Mouse (Mus musculus): ENCODE data around the gene Bcorl1.

DNA sequence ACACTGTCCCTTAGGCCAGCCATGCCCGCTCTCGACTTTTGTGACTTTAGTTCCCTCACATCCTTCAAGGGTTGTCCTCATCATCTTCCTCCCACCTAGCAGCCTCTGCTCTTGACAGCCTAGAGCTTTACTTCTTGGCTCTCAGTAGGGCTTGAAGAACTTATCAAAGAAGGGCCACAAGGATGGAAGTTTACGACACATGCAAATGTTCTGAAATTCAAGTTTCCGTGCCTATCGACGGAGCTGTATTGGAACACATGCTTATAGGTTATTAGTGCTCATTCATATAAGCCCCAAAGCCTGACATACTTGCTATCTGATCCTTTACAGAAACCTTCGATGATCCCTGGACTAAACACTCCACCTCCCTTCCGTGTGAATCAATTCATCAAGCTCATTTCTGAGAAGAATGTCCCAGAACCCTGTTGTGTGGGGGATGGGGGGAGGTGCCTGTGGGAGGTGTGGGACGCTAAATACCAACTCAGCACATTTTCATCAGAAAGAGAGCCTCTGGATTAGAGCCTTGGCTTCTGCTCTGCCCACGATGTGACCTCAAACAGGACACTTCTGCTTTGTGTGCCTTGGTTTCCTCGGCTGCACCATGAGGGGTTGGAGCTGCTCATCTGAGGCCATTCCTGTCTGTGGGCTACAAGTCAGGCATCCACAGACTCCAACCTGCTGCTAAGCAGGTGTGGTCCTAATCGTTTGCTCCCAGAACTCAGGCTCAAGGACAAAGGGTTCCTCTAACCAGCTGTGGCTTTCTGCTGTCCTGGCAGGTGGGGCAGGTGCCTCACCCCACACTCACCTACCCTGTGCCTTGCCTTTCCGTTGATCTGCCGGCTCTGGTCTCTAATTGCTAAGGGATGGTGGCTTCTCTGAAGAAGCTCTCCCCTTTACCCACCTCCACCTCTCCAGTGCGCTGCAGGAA is 91.7 kb downstream of the Bcorl1 start:
- TF ChIP-seq POLR2A (IDR thresholded peaks at IDR 0.05; ENCODE audit: borderline replicate concordance, insufficient read depth, low read length) (no peak), CTCF (IDR thresholded peaks at IDR 0.05; ENCODE audit: borderline replicate concordance, insufficient read depth, low read depth, low read length) (no peak)
